Comparison of ENCODE assay signal across 17 mouse cellular contexts in genomic region chr9:118582757-118583156, GRCm38 (mm10). TPM values are rescaled to one million over a fixed set of nuclear protein-coding genes. Genes with fewer than 3 reads are reported as not detected.
DNase-seq lines count a peak whose midpoint lies in the region; ATAC-seq lines count a peak whose summit lies in the region.
"Had no signal": no experiment of that assay in that cellular context is flagged by ENCODE, and none has a peak within 500 bp of the region (broad histone marks: within the 10 kb centered on the region; RNA-seq: fewer than 3 reads in every experiment).

No protein-coding gene starts in this region.

- no peak overlapping the region for H3K27ac ChIP-seq in liver, embryonic 12.5 days
- no peak overlapping the region for H3K27ac ChIP-seq in midbrain, embryonic 11.5 days (ENCODE audit: low read depth, low read length)
- H3K27ac ChIP-seq in forebrain, embryonic 16.5 days (ENCODE audit: low read length): no peak overlapping the region
- H3K27ac ChIP-seq: gastrocnemius, adult 2 months; limb, embryonic 15.5 days; midbrain, embryonic 15.5 days had no signal

- H3K4me2 ChIP-seq in liver, embryonic 12.5 days: no peak overlapping the region
- H3K4me2 ChIP-seq in midbrain, embryonic 11.5 days: no peak overlapping the region
- no peak overlapping the region for H3K4me2 ChIP-seq in forebrain, embryonic 16.5 days (ENCODE audit: low read length)
- H3K4me2 ChIP-seq: limb, embryonic 15.5 days; midbrain, embryonic 15.5 days had no signal

- ATAC-seq in liver, embryonic 12.5 days: peak; percentile 57
- peak; percentile 65 to 84 for ATAC-seq in hematopoietic stem cell, adult 5-6 weeks (replicated peaks in 1 of 2; ENCODE audit: insufficient read depth in 1 of 2, low FRiP score in 2 of 2, low TSS enrichment in 1 of 2, low read depth in 1 of 2, poor library complexity in 2 of 2, severe bottlenecking in 2 of 2)
- ATAC-seq in midbrain, embryonic 11.5 days (ENCODE audit: low FRiP score): no peak
- ATAC-seq in forebrain, embryonic 16.5 days: no peak
- ATAC-seq: lung, postnatal 0 days; midbrain, embryonic 15.5 days had no signal

- H3K9ac ChIP-seq in liver, embryonic 12.5 days: no peak overlapping the region
- H3K9ac ChIP-seq in midbrain, embryonic 11.5 days (ENCODE audit: low read length): no peak overlapping the region
- no peak overlapping the region for H3K9ac ChIP-seq in forebrain, embryonic 16.5 days (replicated peaks; ENCODE audit: low read depth, low read length)
- H3K9ac ChIP-seq: limb, embryonic 15.5 days; midbrain, embryonic 15.5 days had no signal

- DNase-seq in liver: no peak
- peak; percentile 9 to 33 for DNase-seq in thymus, adult 18-20 months
- DNase-seq in thymus, postnatal 4 days: peak; percentile 59
- no peak for DNase-seq in midbrain, embryonic 11.5 days (ENCODE audit: low spot score, missing footprints)
- DNase-seq: adrenal gland, adult 8-10 months; cerebellum, postnatal 10 days; embryo, embryonic 11 days; gastrocnemius, adult 2 months; kidney, adult 11 months; right cerebral cortex, postnatal 4 days had no signal

- no peaks in the 10 kb centered on the region for H3K9me3 ChIP-seq in liver, embryonic 12.5 days (replicated peaks)
- no peaks in the 10 kb centered on the region for H3K9me3 ChIP-seq in midbrain, embryonic 11.5 days (ENCODE audit: control insufficient read depth, low read length)
- H3K9me3 ChIP-seq in forebrain, embryonic 16.5 days (ENCODE audit: control insufficient read depth, low read length): no peaks in the 10 kb centered on the region
- H3K9me3 ChIP-seq: limb, embryonic 15.5 days; midbrain, embryonic 15.5 days had no signal

- peaks cover 18% of the 10 kb centered on the region for H3K4me1 ChIP-seq in liver, embryonic 12.5 days
- H3K4me1 ChIP-seq in midbrain, embryonic 11.5 days (ENCODE audit: control insufficient read depth, insufficient read depth, low read length): no peaks in the 10 kb centered on the region
- 0 out of 2 replicates have a peak, but pooled peaks cover 4% of the 10 kb centered on the region for H3K4me1 ChIP-seq in forebrain, embryonic 16.5 days (replicated peaks; ENCODE audit: control insufficient read depth, insufficient read depth, low read length)
- H3K4me1 ChIP-seq: midbrain, embryonic 15.5 days had no signal

- H3K36me3 ChIP-seq in liver, embryonic 12.5 days: peaks cover 61% of the 10 kb centered on the region
- no peaks in the 10 kb centered on the region for H3K36me3 ChIP-seq in midbrain, embryonic 11.5 days (ENCODE audit: control insufficient read depth, insufficient read depth, low read length)
- H3K36me3 ChIP-seq in forebrain, embryonic 16.5 days (ENCODE audit: control insufficient read depth, insufficient read depth): peaks cover 9% of the 10 kb centered on the region

- 33% methylated on average over 6 of the region's 6 CpGs for WGBS in liver, embryonic 12.5 days (ENCODE audit: insufficient replicate concordance)
- 83% methylated on average over 6 of the region's 6 CpGs for WGBS in midbrain, embryonic 11.5 days
- 86% methylated on average over 6 of the region's 6 CpGs for WGBS in forebrain, embryonic 16.5 days

- no peak overlapping the region for H3K4me3 ChIP-seq in liver, embryonic 12.5 days
- H3K4me3 ChIP-seq in midbrain, embryonic 11.5 days (ENCODE audit: low read depth, low read length): no peak overlapping the region
- H3K4me3 ChIP-seq in forebrain, embryonic 16.5 days (replicated peaks; ENCODE audit: low read length): no peak overlapping the region
- H3K4me3 ChIP-seq: gastrocnemius, adult 2 months; limb, embryonic 15.5 days; midbrain, embryonic 15.5 days had no signal

- no peaks in the 10 kb centered on the region for H3K27me3 ChIP-seq in liver, embryonic 12.5 days (replicated peaks)
- H3K27me3 ChIP-seq in midbrain, embryonic 11.5 days (ENCODE audit: control insufficient read depth, insufficient read depth, low read length): no peaks in the 10 kb centered on the region
- H3K27me3 ChIP-seq in forebrain, embryonic 16.5 days (replicated peaks; ENCODE audit: control insufficient read depth, insufficient read depth, low read length): no peaks in the 10 kb centered on the region
- H3K27me3 ChIP-seq: limb, embryonic 15.5 days; megakaryocyte, embryonic 14.5 days; midbrain, embryonic 15.5 days had no signal

RNA-seq across cellular contexts. Expression of gene Itga9, which starts 23.7 kb away (rescaled TPM):
- 6.6 and 7.4 TPM in 2 replicates for polyA plus RNA-seq in liver, embryonic 12.5 days (2016; fragmentation: Nextera tagmentation; extraction: Ambion mirVana)
- total RNA-seq in hematopoietic stem cell, adult 5-6 weeks (2017): 4.7 and 9.8 TPM in 2 replicates
- polyA plus RNA-seq in midbrain, embryonic 11.5 days (2014; fragmentation: Nextera tagmentation; extraction: Ambion mirVana): 4.0 and 5.4 TPM in 2 replicates
- 0.73 and 1.2 TPM in 2 replicates for polyA plus RNA-seq in forebrain, embryonic 16.5 days (2015; fragmentation: Nextera tagmentation; extraction: Ambion mirVana)

Comparison
In these comparisons a context has a peak if more than half of its experiments do, and no peak if none do; other contexts are left out.
1. ATAC-seq: peak in liver, embryonic 12.5 days (single experiment) and hematopoietic stem cell, adult 5-6 weeks (2 of 2); none in midbrain, embryonic 11.5 days (single experiment) and forebrain, embryonic 16.5 days (single experiment).
2. DNase-seq: peak in thymus, adult 18-20 months (2 of 2) and thymus, postnatal 4 days (single experiment); none in liver (single experiment) and midbrain, embryonic 11.5 days (single experiment).